Mouse (Mus musculus): Measurements from ENCODE around the gene Tyro3.

- TF ChIP-seq POLR2A (IDR thresholded peaks at IDR 0.05; ENCODE audit: borderline replicate concordance, extremely low read depth, insufficient read depth, insufficient read length, poor library complexity, severe bottlenecking), result no peak
- TF ChIP-seq CTCF (IDR thresholded peaks at IDR 0.05; ENCODE audit: borderline replicate concordance, extremely low read depth, insufficient read depth, insufficient read length), result no peak
Observed at GRCm38 (mm10) chr2:119846929-119847328, 49.4 kb downstream of the Tyro3 start.

All from brain, embryonic 14.5 days (tissue).